Mouse (Mus musculus) right cerebral cortex, adult 18-20 months (tissue): Measurements from ENCODE around the gene Gm28048.

ENCODE experiments used
- DNase-seq: peaks from one replicate; pipeline ENCODE4 v3.0.0; 2022; ENCODE audit warnings: mixed read lengths

Gm28048 gene

GRCm38 (mm10) chr11:22883676-22884075, 98.2 kb downstream of the Gm28048 start:
- no peak for DNase-seq

GRCm38 (mm10) chr11:22882926-22883325, 99.0 kb downstream of the Gm28048 start:
- no peak for DNase-seq

- DNase-seq, result no peak
Observed at GRCm38 (mm10) chr11:22880383-22881172, 101.3 kb downstream of the Gm28048 start.

- no peak for DNase-seq
Observed at GRCm38 (mm10) chr11:22879645-22880044, 102.2 kb downstream of the Gm28048 start.

GRCm38 (mm10) chr11:22876680-22877330, 105.1 kb downstream of the Gm28048 start:
- DNase-seq, result no peak

- DNase-seq, result no peak
Observed at GRCm38 (mm10) chr11:22875279-22875678, 106.6 kb downstream of the Gm28048 start.

- DNase-seq, result peak; percentile 29
Observed at GRCm38 (mm10) chr11:22874747-22875146, 107.1 kb downstream of the Gm28048 start.

GRCm38 (mm10) chr11:22873383-22873782, 108.5 kb downstream of the Gm28048 start:
- DNase-seq, result peak; percentile 8

GRCm38 (mm10) chr11:22872307-22872680, 109.6 kb downstream of the Gm28048 start:
- DNase-seq, result no peak

GRCm38 (mm10) chr11:22871628-22872306, 110.1 kb downstream of the Gm28048 start:
- DNase-seq, result no peak

GRCm38 (mm10) chr11:22868582-22868981, 113.3 kb downstream of the Gm28048 start:
- DNase-seq, result no peak

GRCm38 (mm10) chr11:22867691-22868090, 114.2 kb downstream of the Gm28048 start:
- no peak for DNase-seq

GRCm38 (mm10) chr11:22865635-22866246, 116.1 kb downstream of the Gm28048 start:
- no peak for DNase-seq

- no peak for DNase-seq
Observed at GRCm38 (mm10) chr11:22864305-22865060, 117.4 kb downstream of the Gm28048 start.

GRCm38 (mm10) chr11:22863581-22863980, 118.3 kb downstream of the Gm28048 start:
- DNase-seq, result no peak

GRCm38 (mm10) chr11:22861315-22861714, 120.6 kb downstream of the Gm28048 start:
- DNase-seq, result no peak

GRCm38 (mm10) chr11:22860335-22861227, 121.3 kb downstream of the Gm28048 start, which contains the start of gene B3gnt2:
Gene B3gnt2, minus strand, starts transcription at chr11:22860961.
- no peak for DNase-seq

- peak; percentile 79 for DNase-seq
Observed at GRCm38 (mm10) chr11:22859633-22860334, 122.1 kb downstream of the Gm28048 start.

GRCm38 (mm10) chr11:22859301-22859632, 122.6 kb downstream of the Gm28048 start:
- no peak for DNase-seq

GRCm38 (mm10) chr11:22858441-22859300, 123.2 kb downstream of the Gm28048 start:
- DNase-seq, result peak; percentile 32
